Mouse (Mus musculus) limb, embryonic 11.5 days (tissue): ENCODE measurements around the gene Gsc. TPM values are rescaled to one million over a fixed set of nuclear protein-coding genes. Genes with fewer than 3 reads are reported as not detected.

Experiments used
- ATAC-seq: fragments of 200-750 bp; cut with Nextera tagmentation; 2 replicates; pipeline ENCODE4 v1.8.0; 2017; ENCODE audit warnings: low read depth; ENCODE audit not compliant: insufficient number of reproducible peaks, low FRiP score, low TSS enrichment
- DNase-seq: peaks from one replicate; pipeline ENCODE4 v3.0.0-alpha.2; 2015; ENCODE audit warnings: low spot score
- H3K27ac ChIP-seq: fragments of 300-500 bp; sonication (generic); replicated peaks from 2 replicates; pipeline ENCODE4 v1.5.1; 2014; ENCODE audit warnings: low read depth, mild to moderate bottlenecking, low read length
- H3K27me3 ChIP-seq: fragments of 300-500 bp; sonication (generic); 2 replicates; pipeline ENCODE4 v1.6.1; 2014; ENCODE audit warnings: mild to moderate bottlenecking, low read length, mixed read lengths; ENCODE audit not compliant: control insufficient read depth, insufficient read depth
- H3K36me3 ChIP-seq: fragments of 300-500 bp; sonication (generic); 2 replicates; pipeline ENCODE4 v1.6.1; 2014; ENCODE audit warnings: mild to moderate bottlenecking, low read length, moderate library complexity, mixed read lengths; ENCODE audit not compliant: control insufficient read depth, insufficient read depth
- H3K4me1 ChIP-seq: fragments of 300-500 bp; sonication (generic); 2 replicates; pipeline ENCODE4 v1.6.1; 2014; ENCODE audit warnings: low read length, mixed read lengths; ENCODE audit not compliant: control insufficient read depth, insufficient read depth
- H3K4me2 ChIP-seq: fragments of 300-500 bp; sonication (generic); 2 replicates; pipeline ENCODE4 v1.6.1; 2014; ENCODE audit warnings: low read depth, mild to moderate bottlenecking, moderate library complexity; ENCODE audit not compliant: severe bottlenecking
- H3K4me3 ChIP-seq: fragments of 300-500 bp; sonication (generic); 2 replicates; pipeline ENCODE4 v1.5.1; 2014; ENCODE audit warnings: low read depth, low read length
- H3K9ac ChIP-seq: fragments of 300-500 bp; sonication (generic); 2 replicates; pipeline ENCODE4 v1.6.1; 2014; ENCODE audit warnings: mild to moderate bottlenecking, low read length
- H3K9me3 ChIP-seq: fragments of 300-500 bp; sonication (generic); 2 replicates; pipeline ENCODE4 v1.6.1; 2016; ENCODE audit warnings: low read length; ENCODE audit not compliant: control insufficient read depth
- whole genome bisulfite sequencing: fragments of 180-500 bp; shearing (Covaris S2); extraction: QIAGEN DNeasy Blood & Tissue Kit; methylation state at CpG from one replicate; pipeline ENCODE4 v1.1.7; 2014; 5-methylcytosine and 5-hydroxymethylcytosine counted together
- polyA plus RNA-seq: library from polyadenylated mRNA; unstranded; fragments of >200 nt; fragmentation: Nextera tagmentation; extraction: Ambion mirVana; gene quantifications from 2 replicates; pipeline ENCODE4 v1.2.1, GENCODE M21; 2014

The Gsc gene
- polyA plus RNA-seq, 1 experiment from 2014 or later, result 33.2 TPM

- DNase-seq (peak; percentile 77), ATAC-seq (0 out of 2 replicates have a peak, but pooled peaks have one; percentile 53)
- H3K4me2 ChIP-seq, result no peak overlapping the region
- H3K9ac ChIP-seq, result no peak overlapping the region
- no peaks in the 10 kb centered on the region for H3K4me1 ChIP-seq
- H3K27ac ChIP-seq, result no peak overlapping the region
- H3K9me3 ChIP-seq, result no peaks in the 10 kb centered on the region
- no peaks in the 10 kb centered on the region for H3K36me3 ChIP-seq
- WGBS, result 7% methylated on average over 7 of the region's 7 CpGs
- H3K4me3 ChIP-seq, result no peak overlapping the region
- no peaks in the 10 kb centered on the region for H3K27me3 ChIP-seq
Observed at GRCm38 (mm10) chr12:104426915-104427314, 46.2 kb downstream of the Gsc start.

GRCm38 (mm10) chr12:104425591-104425990 lies 47.5 kb downstream of the Gsc start:
- 85% methylated on average over 3 of the region's 3 CpGs for WGBS

GRCm38 (mm10) chr12:104422615-104423392 lies 50.3 kb downstream of the Gsc start:
- H3K27me3 ChIP-seq, result no peaks in the 10 kb centered on the region
- no peak overlapping the region for H3K27ac ChIP-seq
- WGBS, result 81% methylated on average over 11 of the region's 11 CpGs
- ATAC-seq, result no peak
- no peak for DNase-seq
- no peaks in the 10 kb centered on the region for H3K36me3 ChIP-seq
- H3K9ac ChIP-seq, result no peak overlapping the region
- H3K4me1 ChIP-seq, result peaks cover 3% of the 10 kb centered on the region; the same call in 1 of the 2 replicates
- no peak overlapping the region for H3K4me2 ChIP-seq
- H3K4me3 ChIP-seq, result no peak overlapping the region
- H3K9me3 ChIP-seq, result no peaks in the 10 kb centered on the region

More at GRCm38 (mm10) chr12:104425591-104425990, 47.5 kb downstream of the Gsc start:
- Histone ChIP-seq H3K9me3 (no peaks in the 10 kb centered on the region), H3K9ac (no peak overlapping the region), H3K27me3 (no peaks in the 10 kb centered on the region), H3K4me2 (no peak overlapping the region), H3K36me3 (no peaks in the 10 kb centered on the region), H3K27ac (no peak overlapping the region), H3K4me1 (no peaks in the 10 kb centered on the region), H3K4me3 (no peak overlapping the region)
- DNase-seq (no peak), ATAC-seq (no peak)

Other genes starting within 250 kb of the Gsc start
- 0.33 and 0.35 TPM in 2 replicates for gene Serpina3g, start 237.1 kb downstream of the Gsc start, polyA plus RNA-seq
- 0.18 TPM in 1 of 2 replicates, not detected in the other for gene Serpina3i, start 210.2 kb downstream of the Gsc start, polyA plus RNA-seq
- gene Serpina3j, start 158.8 kb downstream of the Gsc start, polyA plus RNA-seq, result not detected in 2 replicates
- gene Serpina3k, start 134.8 kb downstream of the Gsc start, polyA plus RNA-seq, result not detected in 2 replicates
- gene Serpina3m, start 134.8 kb downstream of the Gsc start, polyA plus RNA-seq, result not detected in 2 replicates
- gene Serpina3n, start 66.6 kb downstream of the Gsc start, polyA plus RNA-seq, result not detected in 2 replicates